Mouse (Mus musculus): ENCODE results near the gene Agbl4. TPM values are rescaled to one million over a fixed set of nuclear protein-coding genes. Genes with fewer than 3 reads are reported as not detected.

Agbl4 gene
- polyA plus RNA-seq, 2 experiments, result 0.17 to 0.21 TPM

GRCm38 (mm10) chr4:111019376-111019775 lies 621.9 kb downstream of the Agbl4 start:
- H3K27me3 ChIP-seq (ENCODE audit: control insufficient read depth, insufficient read depth, low read length), result no peaks in the 10 kb centered on the region
- H3K4me3 ChIP-seq (replicated peaks; ENCODE audit: low read length), result no peak overlapping the region
- no peaks in the 10 kb centered on the region for H3K9me3 ChIP-seq (ENCODE audit: control insufficient read depth, low read length)
- H3K4me1 ChIP-seq (ENCODE audit: control insufficient read depth, insufficient read depth, low read length), result no peaks in the 10 kb centered on the region
- no peak overlapping the region for H3K27ac ChIP-seq (replicated peaks; ENCODE audit: low read depth, low read length)
- no peaks in the 10 kb centered on the region for H3K36me3 ChIP-seq (ENCODE audit: control insufficient read depth, insufficient read depth, low read length)
- DNase-seq (ENCODE audit: low spot score) (no peak), ATAC-seq (ENCODE audit: low FRiP score, low read depth) (no peak)
- H3K4me2 ChIP-seq (replicated peaks; ENCODE audit: low read depth, low read length, severe bottlenecking), result no peak overlapping the region
- WGBS, result 90% methylated on average over 4 of the region's 4 CpGs
- no peak for TF ChIP-seq POLR2A (IDR thresholded peaks at IDR 0.05; ENCODE audit: borderline replicate concordance, extremely low read depth, insufficient read depth, insufficient read length)
- H3K9ac ChIP-seq (ENCODE audit: low read depth, low read length, severe bottlenecking), result no peak overlapping the region

GRCm38 (mm10) chr4:111067330-111067729 lies 669.9 kb downstream of the Agbl4 start:
- Histone ChIP-seq H3K4me2 (replicated peaks; ENCODE audit: low read depth, low read length, severe bottlenecking) (no peak overlapping the region), H3K27me3 (ENCODE audit: control insufficient read depth, insufficient read depth, low read length) (no peaks in the 10 kb centered on the region), H3K9ac (ENCODE audit: low read depth, low read length, severe bottlenecking) (no peak overlapping the region), H3K4me1 (ENCODE audit: control insufficient read depth, insufficient read depth, low read length) (no peaks in the 10 kb centered on the region), H3K9me3 (ENCODE audit: control insufficient read depth, low read length) (no peaks in the 10 kb centered on the region), H3K4me3 (replicated peaks; ENCODE audit: low read length) (no peak overlapping the region), H3K36me3 (ENCODE audit: control insufficient read depth, insufficient read depth, low read length) (no peaks in the 10 kb centered on the region), H3K27ac (replicated peaks; ENCODE audit: low read depth, low read length) (no peak overlapping the region)
- no peak for TF ChIP-seq POLR2A (IDR thresholded peaks at IDR 0.05; ENCODE audit: borderline replicate concordance, extremely low read depth, insufficient read depth, insufficient read length)
- DNase-seq (ENCODE audit: low spot score) (no peak), ATAC-seq (ENCODE audit: low FRiP score, low read depth) (no peak)
- WGBS, result 87% methylated on average over 3 of the region's 3 CpGs

GRCm38 (mm10) chr4:111073738-111074497 lies 676.5 kb downstream of the Agbl4 start:
- WGBS, result 47% methylated on average over 6 of the region's 7 CpGs
- no peak overlapping the region for H3K4me2 ChIP-seq (replicated peaks; ENCODE audit: low read depth, low read length, severe bottlenecking)
- H3K9ac ChIP-seq (ENCODE audit: low read depth, low read length, severe bottlenecking), result no peak overlapping the region
- no peaks in the 10 kb centered on the region for H3K9me3 ChIP-seq (ENCODE audit: control insufficient read depth, low read length)
- H3K27me3 ChIP-seq (ENCODE audit: control insufficient read depth, insufficient read depth, low read length), result no peaks in the 10 kb centered on the region
- no peak for DNase-seq (ENCODE audit: low spot score)
- no peaks in the 10 kb centered on the region for H3K36me3 ChIP-seq (ENCODE audit: control insufficient read depth, insufficient read depth, low read length)
- H3K4me3 ChIP-seq (replicated peaks; ENCODE audit: low read length), result no peak overlapping the region
- no peak for ATAC-seq (ENCODE audit: low FRiP score, low read depth)
- no peak for TF ChIP-seq POLR2A (IDR thresholded peaks at IDR 0.05; ENCODE audit: borderline replicate concordance, extremely low read depth, insufficient read depth, insufficient read length)
- no peak overlapping the region for H3K27ac ChIP-seq (replicated peaks; ENCODE audit: low read depth, low read length)
- no peaks in the 10 kb centered on the region for H3K4me1 ChIP-seq (ENCODE audit: control insufficient read depth, insufficient read depth, low read length)

DNA sequence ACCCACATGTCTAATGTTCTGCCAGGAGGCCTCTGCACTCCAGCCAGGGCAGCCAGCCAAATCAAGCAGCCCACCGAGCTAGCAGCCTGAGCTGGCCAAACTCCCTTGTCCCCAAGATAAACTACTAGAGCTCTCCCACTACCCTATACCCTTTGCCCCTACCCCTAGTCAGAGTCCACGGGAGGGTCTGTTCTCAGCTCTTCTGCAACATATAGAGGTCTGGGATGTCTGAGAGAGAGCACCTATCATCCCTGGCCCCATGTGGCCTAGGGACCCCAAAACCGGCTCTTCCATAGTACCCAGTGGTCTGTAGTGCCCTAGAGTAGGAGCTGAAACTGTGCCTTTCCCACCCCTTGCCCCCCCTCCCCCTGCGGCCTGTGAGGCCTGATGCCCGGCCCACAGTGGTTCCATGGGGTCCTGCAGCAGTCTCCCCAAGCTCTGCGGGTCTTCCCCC lies 677.3 kb downstream of the Agbl4 start:
- Histone ChIP-seq H3K36me3 (ENCODE audit: control insufficient read depth, insufficient read depth, low read length) (no peaks in the 10 kb centered on the region), H3K4me1 (ENCODE audit: control insufficient read depth, insufficient read depth, low read length) (no peaks in the 10 kb centered on the region), H3K27me3 (ENCODE audit: control insufficient read depth, insufficient read depth, low read length) (no peaks in the 10 kb centered on the region), H3K4me3 (replicated peaks; ENCODE audit: low read length) (no peak overlapping the region), H3K27ac (replicated peaks; ENCODE audit: low read depth, low read length) (no peak overlapping the region), H3K9me3 (ENCODE audit: control insufficient read depth, low read length) (no peaks in the 10 kb centered on the region), H3K9ac (ENCODE audit: low read depth, low read length, severe bottlenecking) (no peak overlapping the region), H3K4me2 (replicated peaks; ENCODE audit: low read depth, low read length, severe bottlenecking) (no peak overlapping the region)
- DNase-seq (ENCODE audit: low spot score), result no peak
- 74% methylated on average over 6 of the region's 6 CpGs for WGBS
- no peak for TF ChIP-seq POLR2A (IDR thresholded peaks at IDR 0.05; ENCODE audit: borderline replicate concordance, extremely low read depth, insufficient read depth, insufficient read length)
- ATAC-seq (ENCODE audit: low FRiP score, low read depth), result no peak

DNA sequence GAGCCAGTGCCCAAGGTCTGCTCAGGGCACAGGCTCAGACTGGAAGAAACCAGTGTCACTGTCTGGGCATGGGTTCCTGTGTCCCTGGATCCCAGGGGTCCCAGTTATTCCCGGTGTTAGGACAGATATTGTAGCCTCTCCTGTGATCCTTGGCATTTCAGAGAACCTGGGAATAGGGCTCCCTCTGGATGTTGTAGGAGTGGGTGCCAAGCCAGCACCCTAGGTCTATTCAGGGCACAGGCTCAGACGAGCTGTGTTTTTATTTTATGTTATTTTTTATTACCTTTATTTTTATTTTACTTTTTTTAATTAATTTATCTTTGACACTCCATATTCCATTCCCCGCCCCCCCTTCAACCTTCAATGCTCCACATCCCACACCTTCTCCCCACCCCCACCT lies 680.3 kb downstream of the Agbl4 start:
- H3K27me3 ChIP-seq (ENCODE audit: control insufficient read depth, insufficient read depth, low read length), result no peaks in the 10 kb centered on the region
- ATAC-seq (ENCODE audit: low FRiP score, low read depth) (no peak), DNase-seq (ENCODE audit: low spot score) (no peak)
- no peak overlapping the region for H3K4me3 ChIP-seq (replicated peaks; ENCODE audit: low read length)
- no peaks in the 10 kb centered on the region for H3K4me1 ChIP-seq (ENCODE audit: control insufficient read depth, insufficient read depth, low read length)
- H3K9me3 ChIP-seq (ENCODE audit: control insufficient read depth, low read length), result no peaks in the 10 kb centered on the region
- no peaks in the 10 kb centered on the region for H3K36me3 ChIP-seq (ENCODE audit: control insufficient read depth, insufficient read depth, low read length)
- no peak overlapping the region for H3K27ac ChIP-seq (replicated peaks; ENCODE audit: low read depth, low read length)
- WGBS, result 81% methylated on average over 3 of the region's 3 CpGs
- TF ChIP-seq POLR2A (IDR thresholded peaks at IDR 0.05; ENCODE audit: borderline replicate concordance, extremely low read depth, insufficient read depth, insufficient read length), result no peak
- H3K9ac ChIP-seq (ENCODE audit: low read depth, low read length, severe bottlenecking), result no peak overlapping the region
- H3K4me2 ChIP-seq (replicated peaks; ENCODE audit: low read depth, low read length, severe bottlenecking), result no peak overlapping the region
